Mouse (Mus musculus) WW6 (cell line): ENCODE data around the gene Zfyve28.

Experiments used
- DNase-seq: peaks from one replicate; pipeline ENCODE4 v3.0.0-alpha.2; 2013; ENCODE audit warnings: low read depth, low spot score

Gene Zfyve28

DNA sequence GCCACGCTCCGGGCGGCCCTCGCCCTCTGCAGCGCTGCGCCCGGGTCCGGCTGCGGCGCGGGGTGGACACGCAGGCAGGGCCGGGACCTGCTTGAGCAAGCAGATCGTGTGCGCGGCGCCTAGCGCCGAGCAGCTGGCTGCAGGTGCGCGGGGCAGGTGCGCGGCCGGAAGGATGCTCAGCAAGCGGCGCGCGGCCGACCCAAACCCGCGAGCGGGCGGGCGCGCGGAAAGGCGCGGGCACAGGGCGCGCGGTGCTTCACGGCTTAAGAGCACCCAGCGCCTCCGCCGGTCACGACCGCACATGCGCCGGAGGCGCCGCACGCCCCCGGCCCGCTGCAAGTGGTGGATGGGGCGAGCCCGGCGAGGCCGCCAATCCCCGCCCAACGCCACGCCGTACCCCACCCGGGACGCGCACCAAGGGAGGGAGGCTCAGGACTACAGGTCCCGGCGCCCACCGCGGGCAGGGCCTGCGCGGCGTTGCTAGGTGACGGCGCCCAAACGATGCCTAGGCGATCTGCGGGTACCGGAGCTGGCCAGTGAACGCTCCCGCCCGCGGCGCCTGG, at the start of gene Zfyve28, which contains the start of gene Cfap99:
Gene Zfyve28, minus strand, starts transcription at position 296 of the 563 bp plus-strand sequence.
Gene Cfap99, plus strand, starts transcription at position 447 of the 563 bp plus-strand sequence.
- DNase-seq: peak; percentile 85

GRCm38 (mm10) chr5:34336775-34337450, 48.7 kb upstream of the Zfyve28 start:
- DNase-seq: peak; percentile 42

- DNase-seq: peak; percentile 92
Measured at GRCm38 (mm10) chr5:34336097-34336774, 48.0 kb upstream of the Zfyve28 start, which contains the start of gene Rnf4. Gene Rnf4 (plus strand): TSS chr5:34336289.

DNA sequence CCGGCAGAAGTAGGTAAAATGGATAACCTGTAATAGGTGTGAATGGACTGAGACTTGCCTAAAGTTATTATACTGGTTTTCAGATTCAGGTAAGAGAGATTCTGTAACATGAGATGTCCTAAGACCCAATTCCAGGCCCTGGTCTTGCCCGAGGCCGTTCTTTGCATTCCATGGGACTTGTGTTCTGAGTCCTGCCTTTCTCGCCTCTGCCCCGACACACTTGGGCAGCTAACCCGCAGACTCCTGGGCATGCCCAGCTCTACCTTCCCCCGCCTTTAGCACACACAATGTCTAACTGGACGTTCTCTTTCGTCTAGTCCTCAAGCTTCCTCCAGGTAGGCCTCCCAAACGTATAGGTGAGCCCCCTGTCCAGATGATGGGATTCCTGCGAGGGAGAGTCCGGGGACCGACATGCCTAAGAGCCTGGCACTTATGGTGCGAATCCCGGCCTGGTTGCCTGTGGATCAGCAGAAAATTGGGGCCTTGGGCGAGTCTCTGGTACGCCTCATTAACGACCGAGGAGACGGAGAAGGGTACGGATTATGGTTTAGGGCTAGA, 47.4 kb upstream of the Zfyve28 start:
- DNase-seq: no peak

GRCm38 (mm10) chr5:34334081-34334480, 45.8 kb upstream of the Zfyve28 start:
- no peak for DNase-seq

- DNase-seq: no peak
Measured at GRCm38 (mm10) chr5:34330136-34330535, 41.9 kb upstream of the Zfyve28 start.

DNA sequence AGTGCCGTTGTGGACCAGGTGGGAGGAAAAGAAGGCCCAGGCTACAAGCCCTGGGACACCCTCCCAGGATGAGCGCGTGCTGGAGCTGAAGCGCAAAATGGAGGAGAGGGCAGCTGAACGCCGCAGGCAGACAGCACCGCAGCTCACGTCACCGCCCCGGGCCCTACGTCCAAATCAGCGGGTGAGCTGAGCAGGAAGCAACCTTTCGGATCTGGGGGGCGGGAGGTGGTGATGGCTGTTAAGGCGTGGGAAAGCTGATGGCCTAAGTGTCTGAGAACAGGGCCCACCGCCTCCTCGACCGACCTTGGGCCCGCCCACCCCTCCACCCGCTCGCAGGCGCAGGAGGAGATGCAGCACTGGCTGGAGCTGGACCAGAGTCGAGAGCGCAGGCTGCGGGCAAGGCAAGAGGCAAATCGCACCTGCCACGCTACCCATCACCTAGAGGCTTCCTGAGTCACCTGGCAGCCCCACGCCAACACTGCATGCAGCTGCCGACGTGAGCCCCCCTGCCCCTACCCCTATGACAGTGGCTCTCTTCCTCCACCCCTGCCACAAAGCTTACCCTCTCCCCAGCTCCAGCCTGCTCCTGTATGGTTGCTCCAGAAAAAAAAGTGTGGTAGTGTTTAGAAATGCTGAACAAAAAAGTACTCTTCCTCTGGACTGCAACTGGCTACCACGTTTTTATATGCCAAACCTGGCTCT, 38.8 kb upstream of the Zfyve28 start:
- DNase-seq: peak; percentile 58

GRCm38 (mm10) chr5:34326249-34326691, 38.0 kb upstream of the Zfyve28 start:
- no peak for DNase-seq

DNA sequence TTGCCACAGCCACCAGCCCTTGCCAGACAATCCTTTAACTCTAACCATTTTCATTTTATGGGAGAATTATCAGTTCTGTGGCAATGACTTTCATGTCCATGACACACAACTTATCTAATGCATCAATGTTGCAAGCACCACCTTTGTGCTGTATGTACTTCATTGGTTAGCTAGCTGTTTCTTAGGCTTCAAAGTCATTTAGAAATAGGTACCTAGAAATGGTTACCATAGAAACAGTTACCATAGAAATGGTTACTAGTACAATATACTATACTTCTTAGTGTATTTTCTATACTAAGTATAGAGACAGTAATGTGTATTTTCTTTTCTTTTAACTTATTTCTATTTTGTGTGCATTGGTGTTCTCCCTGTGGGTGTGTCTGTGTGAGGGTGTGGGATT, 37.0 kb upstream of the Zfyve28 start:
- no peak for DNase-seq

DNA sequence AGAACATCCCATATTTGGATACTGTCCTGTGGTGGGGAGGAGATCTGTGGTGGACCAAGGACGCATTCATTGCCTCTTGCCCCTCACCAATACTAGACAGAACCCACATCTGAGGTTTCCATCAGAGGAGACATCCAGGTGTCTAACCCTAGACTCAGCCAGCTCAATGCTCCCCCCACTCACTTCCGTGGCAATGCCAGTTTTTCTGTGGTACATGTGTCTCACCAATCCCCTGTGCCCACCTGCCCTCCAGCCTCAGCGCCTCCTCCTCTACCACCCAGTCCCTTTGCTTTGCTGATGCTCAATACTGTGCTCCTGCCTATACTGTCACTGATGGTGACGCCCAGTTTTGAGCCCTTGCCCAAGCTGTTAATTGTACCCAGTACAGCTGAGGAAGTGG, 33.0 kb upstream of the Zfyve28 start:
- DNase-seq: no peak

DNA sequence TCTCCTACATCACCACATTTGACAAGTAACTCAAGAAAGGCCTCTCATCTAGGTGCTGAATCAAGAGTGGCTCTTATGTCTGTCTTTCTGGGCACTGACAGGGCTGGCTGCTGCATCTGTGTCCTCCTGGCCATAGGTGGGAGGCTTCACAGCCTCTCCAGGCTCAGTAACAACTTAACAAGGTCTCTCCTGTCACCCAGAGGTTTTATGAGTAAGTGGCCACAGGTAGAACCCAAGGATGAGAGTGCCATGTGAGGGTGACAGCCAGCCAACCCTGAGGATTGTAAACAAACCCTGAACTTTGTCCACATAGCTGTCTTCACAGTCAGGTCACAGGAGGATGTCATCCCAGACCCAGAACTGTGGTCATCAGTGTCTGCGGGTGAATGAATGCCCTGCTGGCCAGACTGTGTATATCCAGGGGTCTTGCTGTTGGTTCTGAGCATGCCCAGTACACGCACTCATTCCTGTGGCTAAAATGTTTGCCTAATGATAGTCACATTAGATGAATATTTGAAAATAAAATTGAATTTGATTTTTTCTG, 31.3 kb upstream of the Zfyve28 start:
- DNase-seq: no peak

DNA sequence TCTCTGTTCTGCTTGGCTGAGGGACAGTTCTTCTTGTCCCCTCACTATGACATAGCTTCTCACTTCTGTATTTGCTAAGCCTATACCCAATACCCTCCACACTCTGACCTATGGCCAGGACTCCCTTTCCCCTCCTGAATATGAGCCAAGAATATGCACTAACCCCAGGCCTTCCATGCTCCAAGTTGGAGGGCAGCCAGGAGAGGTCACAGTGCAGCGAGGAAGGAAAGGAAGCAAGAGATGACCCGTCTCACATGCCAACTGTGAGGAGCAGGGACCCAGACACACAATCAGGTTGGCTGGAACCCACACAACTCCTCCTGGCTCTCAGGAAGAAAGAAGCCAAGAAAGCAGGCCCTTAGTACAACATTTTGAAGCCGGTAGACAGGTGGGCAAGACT, 20.8 kb upstream of the Zfyve28 start:
- DNase-seq: no peak

GRCm38 (mm10) chr5:34302377-34302776, 14.1 kb upstream of the Zfyve28 start:
- DNase-seq: no peak

DNA sequence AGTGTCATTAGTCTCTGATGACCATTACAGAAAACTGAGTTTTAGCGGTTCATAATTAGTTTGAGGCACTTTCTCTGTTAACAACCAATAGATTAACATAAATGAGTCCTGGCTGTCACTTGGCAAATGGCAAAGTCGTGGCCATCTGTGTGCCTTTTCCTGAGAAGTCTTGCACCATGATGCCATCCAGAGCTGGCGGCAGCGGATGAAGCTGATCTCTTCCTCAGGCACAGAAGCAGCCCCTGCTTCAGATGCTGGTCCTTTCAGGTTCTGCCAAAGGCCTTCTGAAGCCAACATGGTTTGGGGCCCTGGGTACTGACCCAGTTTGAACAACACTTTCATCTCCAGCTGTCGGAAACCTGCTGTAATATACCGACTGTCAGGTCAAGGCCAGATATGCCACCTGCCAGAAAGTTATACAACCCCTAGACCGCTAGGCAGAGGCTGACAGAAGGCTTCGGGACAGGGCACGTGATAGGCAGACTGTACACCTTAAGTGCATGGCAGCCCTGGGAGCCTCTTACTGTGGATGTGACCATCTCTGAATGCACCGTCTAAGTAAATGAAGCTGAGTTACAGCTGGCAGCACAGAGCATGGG, 10.8 kb upstream of the Zfyve28 start:
- no peak for DNase-seq

GRCm38 (mm10) chr5:34298061-34298460, 9.8 kb upstream of the Zfyve28 start:
- no peak for DNase-seq

DNA sequence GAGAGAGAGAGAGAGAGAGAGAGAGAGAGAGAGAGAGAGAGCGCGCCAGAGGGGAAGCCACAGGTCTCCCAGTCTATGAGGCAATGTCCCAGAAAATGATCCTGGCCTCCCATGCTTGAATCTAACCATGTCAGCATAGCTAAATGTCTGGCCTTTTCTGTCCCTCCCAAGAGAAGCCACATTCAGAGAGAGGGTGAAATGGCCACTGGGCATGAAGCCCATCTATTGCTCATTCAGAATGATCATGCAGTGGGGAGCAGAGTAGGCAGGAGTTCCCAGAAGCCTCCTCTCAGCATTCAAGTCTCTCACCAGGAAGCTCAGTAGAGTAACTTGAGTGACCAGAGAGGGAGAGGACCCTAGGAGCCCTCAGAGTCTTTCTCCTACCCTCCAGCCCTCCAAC, 6.9 kb upstream of the Zfyve28 start:
- DNase-seq: no peak

GRCm38 (mm10) chr5:34294696-34295095, 6.4 kb upstream of the Zfyve28 start:
- no peak for DNase-seq

DNA sequence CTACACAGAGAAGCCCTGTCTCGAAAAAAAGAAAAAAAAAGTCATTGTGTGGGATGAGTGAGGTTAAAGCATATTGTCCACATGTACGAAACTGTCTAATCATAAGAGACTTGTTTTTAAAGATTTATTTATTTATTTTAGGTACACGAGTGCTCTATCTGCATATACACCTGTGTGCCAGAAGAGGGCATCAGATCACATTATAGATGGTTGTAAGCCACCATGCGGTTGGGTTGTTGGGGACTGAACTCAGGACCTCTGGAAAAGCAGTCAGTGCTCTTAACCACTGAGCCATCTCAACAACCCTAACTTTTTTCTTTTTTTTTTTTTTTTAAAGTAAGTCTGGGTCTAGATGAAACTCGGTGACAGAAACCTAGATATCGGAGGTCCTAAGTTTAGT, 5.1 kb upstream of the Zfyve28 start:
- DNase-seq: no peak

DNA sequence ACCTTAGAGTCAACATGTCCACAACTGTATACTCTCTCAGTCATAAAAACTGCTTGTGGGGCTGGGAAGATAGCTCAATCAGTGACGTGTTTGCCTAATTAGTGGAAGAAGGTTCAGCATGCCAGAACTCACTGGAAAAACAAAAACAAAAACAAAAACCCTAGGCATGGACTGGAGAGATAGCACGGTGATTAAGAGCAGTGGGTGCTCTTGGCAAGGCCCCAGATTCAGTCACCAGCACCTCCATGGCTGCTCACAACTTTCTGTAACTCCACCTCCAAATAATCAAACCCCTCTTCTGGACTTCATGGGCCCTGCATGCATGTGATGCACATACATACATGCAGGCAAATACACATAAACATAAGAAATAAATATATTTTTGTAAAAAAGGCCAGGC, 1.0 kb upstream of the Zfyve28 start:
- DNase-seq: no peak

DNA sequence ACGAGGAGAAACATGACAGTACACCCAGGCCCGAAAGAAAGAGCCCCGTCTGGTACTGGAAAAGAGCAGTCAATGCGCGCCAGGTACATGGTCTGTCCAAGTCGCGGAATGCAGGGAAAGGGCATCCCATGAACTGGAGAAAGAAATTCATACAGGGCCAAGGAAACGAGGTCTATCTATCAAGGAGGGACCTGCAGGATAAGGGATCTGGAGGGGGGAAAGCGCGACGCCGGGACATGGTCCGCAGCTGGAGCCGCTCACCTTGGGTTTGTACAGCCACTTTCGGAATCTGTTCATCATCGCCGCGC, 457 bp downstream of the Zfyve28 start:
- no peak for DNase-seq
